Mouse (Mus musculus): ENCODE measurements around the gene Hoxa2.

DNA sequence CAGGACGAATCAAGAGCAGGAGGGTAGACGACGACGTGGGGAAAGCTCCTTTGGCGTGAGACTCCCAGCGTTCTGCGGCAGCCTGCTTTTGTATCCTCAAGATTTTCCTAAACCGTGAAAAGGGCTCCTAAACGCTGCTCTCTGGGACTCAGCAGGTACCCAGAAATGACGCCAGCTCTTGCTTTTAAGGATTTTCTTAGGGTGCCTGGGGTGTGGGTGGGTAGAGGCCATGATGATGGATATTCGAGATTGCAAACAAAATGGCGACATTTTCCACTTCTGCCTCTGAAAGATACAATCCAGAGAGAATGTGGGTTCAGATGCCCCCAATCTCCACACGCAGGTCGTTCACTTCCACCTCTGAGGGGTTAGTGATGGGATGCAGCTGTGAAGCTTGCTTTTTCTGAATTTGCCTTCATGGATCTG is 3.1 kb upstream of the Hoxa2 start:
- TF ChIP-seq POLR2A (IDR thresholded peaks at IDR 0.05; ENCODE audit: insufficient read depth, low read depth, low read length), result no peak
- no peak for TF ChIP-seq EP300 (IDR thresholded peaks at IDR 0.05; ENCODE audit: insufficient read depth, low read depth, low read length)
- TF ChIP-seq CTCF (IDR thresholded peaks at IDR 0.05), result no peak

Data from heart, adult 2 months (tissue).